Mouse (Mus musculus): Measurements from ENCODE around the gene Asap3.

DNA sequence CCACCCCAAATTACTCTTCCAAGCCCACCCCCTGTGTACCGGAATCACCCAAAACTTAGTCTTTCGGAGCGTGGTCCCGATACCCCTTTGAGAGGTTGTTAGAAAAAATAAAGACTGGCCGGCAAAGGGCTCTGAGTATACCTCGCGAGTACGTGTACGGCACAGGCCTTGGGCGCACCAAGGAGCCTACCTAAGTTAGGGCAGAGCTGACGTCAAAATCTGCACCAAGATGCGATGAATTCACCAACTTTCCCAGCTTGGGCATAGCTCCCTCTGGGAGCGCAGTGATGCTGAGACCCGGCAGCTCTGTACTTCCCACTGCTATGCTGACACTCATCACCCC, 41.2 kb downstream of the Asap3 start:
- TF ChIP-seq CTCF (IDR thresholded peaks at IDR 0.05; ENCODE audit: extremely low read depth, insufficient read depth, low read length) (no peak), POLR2A (IDR thresholded peaks at IDR 0.05; ENCODE audit: extremely low read depth, insufficient read depth, low read length) (no peak)

Measured in cortical plate, adult 2 months (tissue).